Mouse (Mus musculus) testis, adult 2 months (tissue): ENCODE measurements around the gene Gsto1. TPM values are rescaled to one million over a fixed set of nuclear protein-coding genes. Genes with fewer than 3 reads are reported as not detected.

Experiments
- H3K27ac ChIP-seq: fragments of 200-500 bp; 2 replicates; pipeline ENCODE4 v1.5.1; 2012; ENCODE audit warnings: low read depth, low read length; ENCODE audit not compliant: control insufficient read depth, insufficient read depth
- H3K27me3 ChIP-seq: fragments of 200-500 bp; 2 replicates; pipeline ENCODE4 v1.6.1; 2012; ENCODE audit warnings: mild to moderate bottlenecking, low read length, moderate library complexity; ENCODE audit not compliant: control insufficient read depth, insufficient read depth
- H3K36me3 ChIP-seq: fragments of 200-500 bp; 2 replicates; pipeline ENCODE4 v1.6.1; 2012; ENCODE audit warnings: mild to moderate bottlenecking, low read length; ENCODE audit not compliant: control insufficient read depth, insufficient read depth
- H3K4me1 ChIP-seq: fragments of 200-500 bp; 2 replicates; pipeline ENCODE4 v1.6.1; 2012; ENCODE audit warnings: low read length; ENCODE audit not compliant: control insufficient read depth, insufficient read depth
- H3K4me3 ChIP-seq: fragments of 200-500 bp; 2 replicates; pipeline ENCODE4 v1.5.1; 2012; ENCODE audit warnings: low read depth, mild to moderate bottlenecking, low read length, moderate library complexity, mixed read lengths; ENCODE audit not compliant: control insufficient read depth
- CTCF ChIP-seq: fragments of 200-500 bp; IDR thresholded peaks from 2 replicates; pipeline ENCODE4 v1.5.1; 2012; ENCODE audit warnings: low read depth, mild to moderate bottlenecking, inconsistent platforms, low read length, moderate library complexity; ENCODE audit not compliant: control insufficient read depth, insufficient read depth, insufficient replicate concordance
- POLR2A ChIP-seq: fragments of 200-500 bp; IDR thresholded peaks from 2 replicates; pipeline ENCODE4 v1.6.1; 2012; ENCODE audit warnings: low read depth, mild to moderate bottlenecking, inconsistent platforms, low read length, moderate library complexity; ENCODE audit not compliant: control insufficient read depth
- polyA plus RNA-seq: library from polyadenylated mRNA; depleted of rRNA; stranded (reverse); fragments of >200 nt; gene quantifications from 2 replicates; pipeline ENCODE4 v1.2.3, GENCODE M21; 2012

The Gsto1 gene
- polyA plus RNA-seq, 1 experiment: 3.7 TPM

DNA sequence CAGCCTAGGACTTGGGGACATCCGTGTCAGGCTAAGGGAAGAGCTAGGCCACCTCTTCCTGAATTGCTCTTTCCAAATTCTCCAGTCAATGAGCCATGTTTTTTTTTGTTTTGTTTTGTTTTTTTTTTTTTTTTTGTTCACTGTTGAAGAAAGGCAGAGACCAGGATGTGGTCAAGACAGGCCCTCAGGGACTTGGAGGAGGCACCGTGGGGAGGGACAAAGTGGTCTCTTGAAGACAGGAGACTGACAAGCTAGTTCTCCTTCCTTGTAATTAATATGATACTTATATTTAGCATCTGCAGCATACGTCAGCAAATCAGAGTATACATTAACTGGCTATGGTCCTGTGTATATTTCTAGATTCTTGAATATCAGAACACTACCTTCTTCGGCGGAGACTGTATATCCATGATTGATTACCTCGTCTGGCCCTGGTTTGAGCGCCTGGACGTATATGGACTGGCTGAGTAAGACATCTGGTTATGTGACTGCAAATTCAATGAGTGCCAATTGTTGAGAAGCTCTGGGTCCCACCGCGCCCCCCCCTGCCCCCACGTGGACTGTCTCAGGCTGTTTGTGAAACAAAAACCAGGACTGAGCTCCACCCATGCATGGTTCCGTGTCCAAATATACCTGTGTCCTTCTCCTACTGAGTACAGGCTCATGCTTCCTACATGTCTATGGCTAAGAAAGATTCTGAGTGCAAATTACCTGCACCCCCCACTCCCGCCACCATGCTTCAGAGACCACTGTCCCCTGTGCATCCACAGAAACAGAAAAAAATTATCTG lies 29.7 kb downstream of the Gsto1 start:
- Histone ChIP-seq H3K27ac (no peak overlapping the region), H3K36me3 (no peaks in the 10 kb centered on the region), H3K4me1 (no peaks in the 10 kb centered on the region; the same call in 1 of the 2 replicates), H3K4me3 (no peak overlapping the region), H3K27me3 (no peaks in the 10 kb centered on the region)
- TF ChIP-seq POLR2A: no peak
- no peak for TF ChIP-seq CTCF

DNA sequence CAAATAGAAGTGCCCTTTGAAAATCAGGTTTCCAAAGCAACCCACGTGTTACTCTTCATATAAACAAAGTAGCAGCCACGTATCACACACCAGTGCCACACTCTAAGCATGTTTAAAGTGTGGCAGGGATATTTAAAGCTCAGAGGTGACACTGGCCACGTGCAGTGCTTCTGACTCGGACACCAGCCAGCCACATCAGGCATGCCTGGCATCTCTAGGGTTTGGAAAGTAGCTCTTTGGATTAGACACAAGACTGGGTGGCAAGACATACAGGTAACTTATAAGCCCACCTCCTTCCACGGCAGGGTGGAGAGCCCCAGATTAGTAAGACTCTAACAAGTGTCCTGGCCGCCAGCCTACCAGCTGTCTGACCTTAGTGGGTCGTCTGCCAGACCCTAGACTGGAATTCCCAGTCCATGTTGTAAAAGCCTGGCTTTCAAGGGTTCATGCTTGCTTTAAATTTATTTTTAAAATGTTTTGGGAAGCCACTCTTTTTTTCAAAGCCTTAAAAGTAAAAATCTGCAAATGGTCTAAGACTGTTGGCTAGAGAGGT lies 30.5 kb downstream of the Gsto1 start:
- H3K27ac ChIP-seq: no peak overlapping the region
- TF ChIP-seq POLR2A (no peak), CTCF (no peak)

DNA sequence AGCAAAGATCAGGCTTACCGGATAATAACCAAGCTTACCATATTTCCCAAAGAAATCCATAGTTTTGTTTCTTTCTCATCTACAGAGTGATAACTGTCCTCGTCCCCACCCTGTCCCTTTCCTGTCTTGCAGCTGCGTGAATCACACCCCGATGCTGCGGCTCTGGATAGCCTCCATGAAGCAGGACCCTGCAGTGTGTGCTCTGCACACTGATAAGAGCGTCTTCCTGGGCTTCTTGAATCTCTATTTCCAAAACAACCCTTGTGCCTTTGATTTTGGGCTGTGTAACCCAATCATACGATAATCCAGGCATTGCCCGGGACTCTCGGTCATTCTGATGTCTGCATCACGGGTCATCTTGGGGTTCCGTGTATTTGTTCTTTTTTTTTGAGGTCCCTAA lies 31.1 kb downstream of the Gsto1 start:
- Histone ChIP-seq H3K27me3 (no peaks in the 10 kb centered on the region), H3K27ac (no peak overlapping the region), H3K4me1 (no peaks in the 10 kb centered on the region; the same call in 1 of the 2 replicates), H3K36me3 (no peaks in the 10 kb centered on the region), H3K4me3 (no peak overlapping the region)
- TF ChIP-seq POLR2A (no peak), CTCF (no peak)

More for the DNA sequence above, 30.5 kb downstream of the Gsto1 start:
- no peaks in the 10 kb centered on the region for H3K36me3 ChIP-seq
- H3K4me3 ChIP-seq: no peak overlapping the region
- no peaks in the 10 kb centered on the region; the same call in 1 of the 2 replicates for H3K4me1 ChIP-seq
- no peaks in the 10 kb centered on the region for H3K27me3 ChIP-seq

DNA sequence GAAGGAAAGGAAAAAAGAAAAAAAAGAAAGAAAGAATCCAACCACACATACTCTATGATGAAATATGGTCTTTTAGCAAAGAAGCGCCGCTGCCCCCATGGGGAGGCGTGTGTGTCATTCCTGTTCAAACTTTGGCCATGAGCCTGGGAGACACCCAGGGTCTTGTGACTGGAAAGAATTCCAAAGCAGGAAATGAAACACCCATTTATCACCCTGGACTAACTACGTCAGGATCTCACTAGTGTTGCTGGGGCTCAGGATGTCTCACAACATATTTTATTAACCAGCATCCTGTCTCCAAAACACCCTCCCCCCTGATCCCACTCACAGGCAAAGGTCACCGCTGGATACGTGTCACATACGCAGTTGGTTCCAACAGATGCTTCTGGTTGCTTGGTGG lies 31.8 kb downstream of the Gsto1 start:
- Histone ChIP-seq H3K27ac (no peak overlapping the region), H3K4me3 (no peak overlapping the region), H3K36me3 (no peaks in the 10 kb centered on the region), H3K27me3 (no peaks in the 10 kb centered on the region), H3K4me1 (no peaks in the 10 kb centered on the region; the same call in 1 of the 2 replicates)
- TF ChIP-seq CTCF (no peak), POLR2A (no peak)

DNA sequence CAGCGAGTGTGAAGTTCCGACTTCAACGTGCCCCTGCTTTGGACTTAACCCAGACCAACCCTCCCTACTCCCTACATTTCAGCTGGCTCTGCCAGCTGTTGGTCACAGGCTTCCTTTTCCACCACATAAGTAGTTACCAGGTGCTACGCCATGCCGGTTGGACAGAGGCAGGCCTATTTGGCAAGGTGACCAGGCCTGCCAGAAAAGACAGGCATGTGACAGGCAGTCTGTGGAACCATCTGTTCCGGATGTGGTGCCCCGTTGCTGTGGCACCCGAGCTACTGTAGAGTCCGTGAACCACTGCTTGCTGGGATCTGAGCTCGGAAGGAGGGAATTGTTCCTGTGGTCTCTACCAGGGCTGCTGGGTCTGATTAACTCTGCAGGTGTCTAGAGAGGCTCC lies 32.6 kb downstream of the Gsto1 start:
- no peaks in the 10 kb centered on the region for H3K36me3 ChIP-seq
- no peaks in the 10 kb centered on the region; the same call in 1 of the 2 replicates for H3K4me1 ChIP-seq
- H3K27me3 ChIP-seq: no peaks in the 10 kb centered on the region
- no peak overlapping the region for H3K4me3 ChIP-seq
- no peak overlapping the region for H3K27ac ChIP-seq
- TF ChIP-seq CTCF (no peak), POLR2A (no peak)

DNA sequence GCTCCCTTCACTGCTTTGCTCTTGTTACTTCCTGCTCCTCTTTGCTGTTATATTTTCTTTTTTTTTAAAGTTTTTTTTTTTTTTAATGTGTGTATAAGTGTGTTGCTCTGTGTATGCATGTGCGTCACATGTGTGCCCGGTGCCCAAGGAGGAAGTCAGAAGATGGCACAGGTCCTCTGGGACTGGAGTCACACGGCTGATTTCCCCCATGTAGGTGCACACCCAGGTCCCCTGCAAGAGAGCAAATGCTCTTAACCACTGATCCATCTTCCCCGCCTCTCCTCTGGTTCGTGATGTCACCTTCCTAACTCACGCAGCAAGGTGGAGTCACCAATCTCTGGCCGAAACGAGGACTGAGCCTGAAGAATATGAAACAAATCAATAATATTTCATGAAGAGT lies 33.3 kb downstream of the Gsto1 start:
- no peak for TF ChIP-seq CTCF
- no peak for TF ChIP-seq POLR2A
- no peak overlapping the region for H3K4me3 ChIP-seq
- H3K27me3 ChIP-seq: no peaks in the 10 kb centered on the region
- H3K36me3 ChIP-seq: no peaks in the 10 kb centered on the region
- H3K4me1 ChIP-seq: no peaks in the 10 kb centered on the region; the same call in 1 of the 2 replicates
- no peak overlapping the region for H3K27ac ChIP-seq

GRCm38 (mm10) chr19:47890489-47891130 lies 35.8 kb downstream of the Gsto1 start:
- Histone ChIP-seq H3K4me3 (no peak overlapping the region), H3K36me3 (no peaks in the 10 kb centered on the region), H3K27ac (no peak overlapping the region; the same call in 1 of the 2 replicates), H3K27me3 (no peaks in the 10 kb centered on the region), H3K4me1 (no peaks in the 10 kb centered on the region; the same call in 1 of the 2 replicates)
- no peak for TF ChIP-seq POLR2A
- no peak for TF ChIP-seq CTCF
